Mouse (Mus musculus) heart, adult 9 months (tissue): ENCODE results near the gene Gm6502.
"Not testable (repeated sequence)": the region's sequence is repeated elsewhere in the genome, so short reads cannot be mapped to it uniquely, and the experiment has no call there.

Experiments used
- DNase-seq, 2 experiments: peaks; one replicate each; pipeline ENCODE4 v3.0.0; 2022; ENCODE audit warnings: low spot score in 2 of 2

The Gm6502 gene

GRCm38 (mm10) chr5:94314135-94314534 is at the start of gene Gm6502:
TSS of gene Gm6502 (plus strand) at chr5:94314435.
- DNase-seq: not testable (repeated sequence)

DNA sequence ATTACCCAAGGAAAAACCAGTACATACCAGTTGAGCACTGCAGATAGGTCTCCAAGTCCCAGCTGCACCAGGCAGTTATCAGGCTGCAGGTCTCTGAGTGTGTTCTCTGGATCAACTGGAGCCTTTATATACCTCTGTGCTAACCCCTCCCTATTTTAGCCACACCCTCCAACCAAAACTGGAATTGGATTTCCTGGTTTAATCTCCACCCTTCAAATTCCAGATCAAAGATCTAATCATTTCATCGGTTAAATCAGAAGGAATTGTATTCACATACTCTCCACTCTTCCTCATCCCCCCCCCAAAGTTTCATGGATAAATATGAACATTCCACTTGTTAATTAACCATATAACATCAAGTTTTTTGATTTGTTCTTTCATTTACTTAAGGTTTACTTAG is 7.5 kb upstream of the Gm6502 start, which contains the start of gene A430089I19Rik:
TSS of gene A430089I19Rik (minus strand) at position 101 of the 400 bp plus-strand sequence.
- DNase-seq: not testable (repeated sequence)

- DNase-seq: not testable (repeated sequence)
Observed at GRCm38 (mm10) chr5:94339449-94339848, 25.2 kb downstream of the Gm6502 start, which contains the start of gene AA792892. TSS of gene AA792892 (plus strand) at chr5:94339749.
